Mouse (Mus musculus): Measurements from ENCODE around the gene Kazn. TPM values are rescaled to one million over a fixed set of nuclear protein-coding genes. Genes with fewer than 3 reads are reported as not detected.

Gene Kazn
- polyA plus RNA-seq, 1 experiment = not detected

DNA sequence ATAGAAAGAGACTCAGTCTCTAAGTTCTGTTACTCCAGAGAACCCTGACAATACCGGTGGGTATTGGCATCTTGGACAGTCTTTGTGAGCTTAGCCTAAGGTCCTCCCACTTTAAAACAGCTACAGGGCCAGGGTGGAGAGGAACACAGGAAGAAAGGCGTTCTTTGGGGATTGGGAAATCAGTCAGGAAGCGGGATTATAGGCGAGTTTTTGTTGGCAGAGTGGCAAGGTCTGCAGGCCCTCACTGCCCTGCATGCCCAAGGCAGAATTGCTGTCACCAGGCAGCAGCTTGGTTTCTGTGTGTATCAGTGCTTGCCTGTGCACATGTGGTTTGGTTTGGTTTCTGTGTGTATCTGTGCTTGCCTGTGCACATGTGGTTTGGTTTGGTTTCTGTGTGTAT is 22.5 kb upstream of the Kazn start:
- Histone ChIP-seq H3K79me2 (ENCODE audit: control insufficient read depth, insufficient read depth) (no peaks in the 10 kb centered on the region), H3K4me3 (ENCODE audit: insufficient read depth, poor library complexity, severe bottlenecking) (no peak overlapping the region), H3K27me3 (ENCODE audit: control insufficient read depth, insufficient read depth, insufficient read length) (no peaks in the 10 kb centered on the region), H3K79me3 (ENCODE audit: low read depth) (no peaks in the 10 kb centered on the region), H3K36me3 (ENCODE audit: control insufficient read depth, insufficient read depth) (no peaks in the 10 kb centered on the region), H3ac (ENCODE audit: control insufficient read depth, insufficient read length, low read depth) (no peak overlapping the region)
- no peak for TF ChIP-seq USF1 (IDR thresholded peaks at IDR 0.05; ENCODE audit: low read depth)
- TF ChIP-seq MYOD1 (IDR thresholded peaks at IDR 0.05; ENCODE audit: control insufficient read depth, insufficient read length, low read depth) = no peak
- no peak for TF ChIP-seq MYOG (IDR thresholded peaks at IDR 0.05; ENCODE audit: control insufficient read depth, extremely low read depth, insufficient read length)
- no peak for TF ChIP-seq CTCF (IDR thresholded peaks at IDR 0.05; ENCODE audit: control insufficient read depth, insufficient read depth, insufficient read length)
- TF ChIP-seq CEBPB (IDR thresholded peaks at IDR 0.05; ENCODE audit: low read depth) = no peak
- TF ChIP-seq MAX (IDR thresholded peaks at IDR 0.05) = no peak
- no peak for TF ChIP-seq FOSL1 (IDR thresholded peaks at IDR 0.05; ENCODE audit: insufficient read depth, low read length, poor library complexity, severe bottlenecking)

- no peaks in the 10 kb centered on the region for H3K36me3 ChIP-seq (ENCODE audit: control insufficient read depth, insufficient read depth)
Measured at GRCm38 (mm10) chr4:142258730-142259129, 19.5 kb upstream of the Kazn start.

DNA sequence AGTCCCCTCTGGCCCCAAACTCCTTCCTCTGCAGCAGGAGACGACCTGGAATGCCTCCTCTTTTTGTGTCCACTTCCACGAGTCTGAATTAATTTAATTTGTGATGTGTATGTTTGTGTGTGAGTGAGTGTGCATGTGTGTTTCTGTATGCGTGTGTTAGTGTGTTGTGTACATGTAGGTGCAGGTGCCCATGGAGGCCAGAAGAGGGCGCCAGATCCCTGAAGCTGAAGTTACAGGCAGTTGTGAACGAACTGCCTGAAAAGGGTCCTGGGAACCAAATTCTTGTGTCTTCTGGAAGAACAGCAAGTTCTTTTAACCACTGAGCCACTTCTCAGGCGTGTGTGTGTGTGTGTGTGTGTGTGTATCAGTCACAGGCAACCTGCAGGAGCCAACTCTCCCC is 14.9 kb upstream of the Kazn start:
- no peaks in the 10 kb centered on the region for H3K36me3 ChIP-seq (ENCODE audit: control insufficient read depth, insufficient read depth)
- H3ac ChIP-seq (ENCODE audit: control insufficient read depth, insufficient read length, low read depth) = no peak overlapping the region
- H3K4me3 ChIP-seq (ENCODE audit: insufficient read depth, poor library complexity, severe bottlenecking) = no peak overlapping the region
- H3K79me2 ChIP-seq (ENCODE audit: control insufficient read depth, insufficient read depth) = no peaks in the 10 kb centered on the region
- TF ChIP-seq MYOG (IDR thresholded peaks at IDR 0.05; ENCODE audit: control insufficient read depth, extremely low read depth, insufficient read length) = no peak
- no peaks in the 10 kb centered on the region for H3K27me3 ChIP-seq (ENCODE audit: control insufficient read depth, insufficient read depth, insufficient read length)
- H3K79me3 ChIP-seq (ENCODE audit: low read depth) = no peaks in the 10 kb centered on the region

More at GRCm38 (mm10) chr4:142258730-142259129, 19.5 kb upstream of the Kazn start:
- TF ChIP-seq USF1 (IDR thresholded peaks at IDR 0.05; ENCODE audit: low read depth) (no peak), MYOG (IDR thresholded peaks at IDR 0.05; ENCODE audit: control insufficient read depth, extremely low read depth, insufficient read length) (no peak), CTCF (IDR thresholded peaks at IDR 0.05; ENCODE audit: control insufficient read depth, insufficient read depth, insufficient read length) (no peak), MAX (IDR thresholded peaks at IDR 0.05) (no peak)
- H3K79me3 ChIP-seq (ENCODE audit: low read depth) = no peaks in the 10 kb centered on the region
- no peak overlapping the region for H3ac ChIP-seq (ENCODE audit: control insufficient read depth, insufficient read length, low read depth)
- H3K79me2 ChIP-seq (ENCODE audit: control insufficient read depth, insufficient read depth) = no peaks in the 10 kb centered on the region
- H3K27me3 ChIP-seq (ENCODE audit: control insufficient read depth, insufficient read depth, insufficient read length) = no peaks in the 10 kb centered on the region
- H3K4me3 ChIP-seq (ENCODE audit: insufficient read depth, poor library complexity, severe bottlenecking) = no peak overlapping the region

DNA sequence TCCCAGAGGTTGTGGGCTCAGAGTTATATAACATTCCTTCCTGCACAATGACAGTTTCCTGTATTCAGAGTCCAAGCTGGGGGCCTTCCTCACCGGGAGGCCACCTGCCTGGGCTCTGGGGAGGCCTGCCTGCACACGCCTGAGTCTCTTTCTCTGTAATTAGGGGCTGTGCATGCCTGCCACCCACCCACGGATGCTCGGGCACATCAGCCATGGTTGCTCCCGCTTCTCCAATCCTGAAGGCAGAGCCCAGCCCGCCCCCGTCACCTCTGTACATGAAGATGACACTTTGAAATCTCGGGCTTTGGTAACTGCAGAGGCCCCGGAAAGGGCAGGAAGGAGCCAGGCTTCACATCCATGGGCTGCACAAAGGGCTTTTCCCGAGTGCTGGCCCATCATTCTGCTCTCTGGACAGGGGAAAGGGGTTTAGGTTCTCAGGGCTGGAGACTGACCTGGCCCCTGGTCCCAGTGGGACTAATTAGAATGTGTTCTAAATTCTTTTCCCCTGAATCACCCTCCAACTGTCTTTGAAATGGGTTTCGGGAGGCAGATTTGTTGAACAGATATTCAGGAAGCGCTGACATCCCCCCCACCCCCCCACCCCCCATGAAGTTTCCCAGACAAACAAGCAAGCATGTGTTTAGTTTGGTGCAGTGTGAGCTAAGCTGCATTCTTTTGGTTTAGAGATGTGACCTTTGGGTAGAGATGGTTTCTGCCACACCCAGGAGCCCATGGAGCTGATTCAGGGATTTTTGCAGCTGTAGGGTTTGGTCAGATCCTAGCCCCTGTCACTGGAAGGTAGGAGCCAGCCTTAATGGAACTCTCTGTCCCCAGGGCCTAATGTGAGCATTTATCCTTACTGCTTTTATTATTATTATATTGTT is 12.5 kb upstream of the Kazn start:
- H3K36me3 ChIP-seq (ENCODE audit: control insufficient read depth, insufficient read depth) = no peaks in the 10 kb centered on the region
- TF ChIP-seq MYOD1 (IDR thresholded peaks at IDR 0.05; ENCODE audit: control insufficient read depth, insufficient read length, low read depth) (no peak), MAX (IDR thresholded peaks at IDR 0.05) (no peak), USF1 (IDR thresholded peaks at IDR 0.05; ENCODE audit: low read depth) (no peak), CTCF (IDR thresholded peaks at IDR 0.05; ENCODE audit: control insufficient read depth, insufficient read depth, insufficient read length) (no peak), FOSL1 (IDR thresholded peaks at IDR 0.05; ENCODE audit: insufficient read depth, low read length, poor library complexity, severe bottlenecking) (no peak), CEBPB (IDR thresholded peaks at IDR 0.05; ENCODE audit: low read depth) (no peak), MYOG (IDR thresholded peaks at IDR 0.05; ENCODE audit: control insufficient read depth, extremely low read depth, insufficient read length) (no peak)

GRCm38 (mm10) chr4:142250054-142250453 is 10.9 kb upstream of the Kazn start:
- Histone ChIP-seq H3ac (ENCODE audit: control insufficient read depth, insufficient read length, low read depth) (no peak overlapping the region), H3K4me3 (ENCODE audit: insufficient read depth, poor library complexity, severe bottlenecking) (no peak overlapping the region), H3K79me3 (ENCODE audit: low read depth) (no peaks in the 10 kb centered on the region), H3K79me2 (ENCODE audit: control insufficient read depth, insufficient read depth) (no peaks in the 10 kb centered on the region), H3K27me3 (ENCODE audit: control insufficient read depth, insufficient read depth, insufficient read length) (no peaks in the 10 kb centered on the region), H3K36me3 (ENCODE audit: control insufficient read depth, insufficient read depth) (no peaks in the 10 kb centered on the region)
- no peak for TF ChIP-seq MYOD1 (IDR thresholded peaks at IDR 0.05; ENCODE audit: control insufficient read depth, insufficient read length, low read depth)
- TF ChIP-seq MYOG (IDR thresholded peaks at IDR 0.05; ENCODE audit: control insufficient read depth, extremely low read depth, insufficient read length) = no peak
- TF ChIP-seq USF1 (IDR thresholded peaks at IDR 0.05; ENCODE audit: low read depth) = no peak
- no peak for TF ChIP-seq MAX (IDR thresholded peaks at IDR 0.05)
- no peak for TF ChIP-seq FOSL1 (IDR thresholded peaks at IDR 0.05; ENCODE audit: insufficient read depth, low read length, poor library complexity, severe bottlenecking)
- TF ChIP-seq CTCF (IDR thresholded peaks at IDR 0.05; ENCODE audit: control insufficient read depth, insufficient read depth, insufficient read length) = no peak
- TF ChIP-seq CEBPB (IDR thresholded peaks at IDR 0.05; ENCODE audit: low read depth) = no peak

More for the DNA sequence above, 12.5 kb upstream of the Kazn start:
- H3K79me3 ChIP-seq (ENCODE audit: low read depth) = no peaks in the 10 kb centered on the region
- H3ac ChIP-seq (ENCODE audit: control insufficient read depth, insufficient read length, low read depth) = no peak overlapping the region
- no peaks in the 10 kb centered on the region for H3K79me2 ChIP-seq (ENCODE audit: control insufficient read depth, insufficient read depth)
- H3K27me3 ChIP-seq (ENCODE audit: control insufficient read depth, insufficient read depth, insufficient read length) = no peaks in the 10 kb centered on the region
- no peak overlapping the region for H3K4me3 ChIP-seq (ENCODE audit: insufficient read depth, poor library complexity, severe bottlenecking)

DNA sequence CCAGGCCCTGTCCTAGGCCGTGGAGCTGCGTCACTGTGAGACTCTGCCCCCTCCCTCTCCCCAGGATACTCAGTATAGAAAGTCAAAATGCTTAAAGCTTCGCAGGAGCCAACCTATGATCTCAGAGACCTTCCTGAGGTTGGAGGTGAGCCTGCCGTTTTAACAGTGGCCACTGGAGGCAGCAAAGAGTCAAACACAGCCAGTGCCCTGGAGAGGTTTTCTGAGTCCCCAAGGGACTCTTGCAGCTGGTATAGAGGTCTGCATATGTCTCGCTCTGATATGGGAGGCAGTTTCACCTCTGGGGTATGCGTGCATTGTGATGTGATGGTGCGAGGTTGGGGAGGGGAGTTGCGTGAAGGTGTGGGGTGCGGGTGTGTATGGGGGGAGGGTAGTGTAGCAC is 10.2 kb upstream of the Kazn start:
- no peaks in the 10 kb centered on the region for H3K36me3 ChIP-seq (ENCODE audit: control insufficient read depth, insufficient read depth)
- H3ac ChIP-seq (ENCODE audit: control insufficient read depth, insufficient read length, low read depth) = no peak overlapping the region
- no peaks in the 10 kb centered on the region for H3K79me2 ChIP-seq (ENCODE audit: control insufficient read depth, insufficient read depth)
- no peak overlapping the region for H3K4me3 ChIP-seq (ENCODE audit: insufficient read depth, poor library complexity, severe bottlenecking)
- TF ChIP-seq CTCF (IDR thresholded peaks at IDR 0.05; ENCODE audit: control insufficient read depth, insufficient read depth, insufficient read length) (no peak), USF1 (IDR thresholded peaks at IDR 0.05; ENCODE audit: low read depth) (no peak)
- H3K79me3 ChIP-seq (ENCODE audit: low read depth) = no peaks in the 10 kb centered on the region
- H3K27me3 ChIP-seq (ENCODE audit: control insufficient read depth, insufficient read depth, insufficient read length) = no peaks in the 10 kb centered on the region

All from C2C12 (cell line).